Mouse (Mus musculus) ZHBTc4 (cell line): ENCODE results near the gene Fkbp2.

Experiments
- DNase-seq: peaks from one replicate; pipeline ENCODE4 v3.0.0-alpha.2; 2011; ENCODE audit warnings: low read depth, low spot score

Fkbp2 gene

DNA sequence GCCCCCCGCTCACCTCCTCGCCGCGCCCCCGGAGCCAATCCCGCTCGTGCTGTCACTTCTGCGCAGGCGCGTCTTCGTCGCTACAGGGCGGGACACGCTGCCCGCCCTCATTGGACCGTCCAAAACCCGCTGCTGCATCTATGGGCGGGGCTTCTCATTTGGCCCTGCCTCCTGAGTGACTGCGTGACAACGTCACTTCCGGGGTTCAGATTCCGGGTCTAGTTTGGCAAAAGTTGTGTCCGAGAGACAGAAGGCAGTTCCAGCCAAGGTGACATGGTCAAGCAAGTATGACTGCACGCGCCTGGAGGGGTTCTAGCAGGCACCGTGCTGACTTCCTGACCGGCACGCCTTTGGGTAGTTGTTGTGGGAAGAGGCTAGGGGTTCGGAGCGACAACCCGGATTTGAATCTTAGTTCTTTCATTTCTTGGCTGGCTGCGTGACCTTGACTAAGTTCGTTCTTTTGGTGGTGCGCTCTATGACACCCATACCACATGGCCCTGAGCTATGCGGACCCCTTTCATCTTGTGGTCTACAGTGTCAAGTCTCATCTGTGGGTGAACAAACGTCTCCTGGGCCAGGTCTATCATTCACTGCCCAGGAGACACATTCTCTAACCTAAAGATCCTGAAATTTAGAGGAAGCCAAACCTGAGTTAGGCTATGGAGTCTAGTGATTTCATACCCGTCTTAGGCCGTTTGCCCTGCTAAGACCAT is at the start of gene Fkbp2:
Gene Fkbp2, minus strand, starts transcription at position 121 of the 713 bp plus-strand sequence.
- peak; percentile 99 for DNase-seq

DNA sequence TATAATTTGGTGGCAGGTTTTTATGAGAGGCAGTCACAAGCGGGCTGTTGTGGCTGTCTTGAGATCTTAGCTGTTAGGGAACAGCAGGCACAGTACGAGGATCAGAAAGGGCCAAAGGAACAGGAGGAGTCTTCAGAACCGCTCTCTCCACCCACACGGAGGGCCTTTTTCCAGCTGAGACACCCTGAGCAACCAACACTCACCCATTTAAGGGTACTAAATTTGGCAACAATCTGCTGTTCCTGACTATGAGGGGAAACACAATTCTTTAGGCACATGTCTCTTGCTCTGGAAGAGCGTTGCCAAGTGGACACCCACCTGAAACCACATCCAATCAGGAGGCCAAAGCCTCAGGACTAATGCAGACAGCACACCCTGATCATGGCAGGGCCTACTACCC is 49.2 kb upstream of the Fkbp2 start:
- no peak for DNase-seq

DNA sequence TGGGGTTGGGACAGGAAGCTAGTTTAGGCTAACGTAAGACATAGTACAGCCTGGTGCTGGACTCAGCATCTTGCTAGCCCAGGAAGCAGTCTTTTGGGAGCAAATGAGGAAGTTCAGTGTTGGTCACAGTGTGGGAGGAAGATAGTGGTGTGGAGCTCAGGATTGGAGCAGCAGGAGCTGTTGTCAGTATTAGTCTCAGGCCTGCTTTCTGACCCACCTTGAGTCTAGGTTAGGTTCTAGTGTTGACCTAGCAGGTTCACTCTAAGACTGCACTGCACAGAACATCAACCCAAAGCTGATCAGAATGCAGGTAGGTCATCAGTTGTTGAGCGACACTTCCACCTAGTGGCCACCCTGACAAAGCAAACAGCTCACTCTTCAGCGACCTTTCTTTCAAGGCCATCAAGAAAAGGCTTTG is 39.9 kb upstream of the Fkbp2 start:
- DNase-seq, result peak; percentile 83

DNA sequence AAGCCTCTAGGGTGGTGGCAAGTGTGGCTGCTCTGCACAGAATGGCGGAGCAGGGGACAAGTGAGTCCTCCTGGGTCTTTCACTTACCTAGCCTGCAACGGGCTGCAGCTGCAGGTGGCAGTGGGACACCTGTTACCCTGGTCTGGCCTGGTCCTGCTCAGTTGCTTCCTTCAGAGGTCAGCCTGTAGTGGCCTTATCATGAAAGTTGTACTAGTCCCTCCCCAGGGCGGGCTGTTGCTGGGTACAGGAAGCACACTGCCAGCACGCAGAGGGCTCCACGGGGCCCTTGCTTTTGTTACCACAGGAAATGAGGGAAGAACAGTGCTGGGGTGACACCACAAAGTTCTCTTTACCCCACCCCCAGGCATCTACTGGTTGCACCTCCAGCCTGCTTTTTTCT is 38.9 kb upstream of the Fkbp2 start, which contains the start of gene Fermt3:
Gene Fermt3, minus strand, starts transcription at position 279 of the 400 bp plus-strand sequence.
- DNase-seq, result no peak

DNA sequence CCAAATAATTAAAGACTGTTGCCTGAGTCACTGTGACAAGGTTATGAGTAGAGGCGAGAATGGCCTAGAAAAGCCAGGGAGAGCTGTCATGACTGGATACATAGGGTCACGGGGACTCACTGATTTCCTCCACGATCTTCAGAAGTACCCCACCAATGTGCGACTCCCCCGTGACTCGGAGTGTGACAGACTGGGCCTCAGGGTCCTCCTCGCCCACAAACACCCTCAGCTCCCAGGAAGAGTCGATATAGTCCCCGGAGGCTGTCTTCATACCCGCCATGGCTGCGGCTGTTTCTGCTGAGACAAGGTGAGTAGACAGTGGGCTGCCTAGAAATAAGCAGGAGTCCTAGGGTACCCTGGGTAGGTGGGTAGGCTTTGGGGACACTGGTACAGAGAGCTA is 38.2 kb upstream of the Fkbp2 start:
- DNase-seq, result no peak

DNA sequence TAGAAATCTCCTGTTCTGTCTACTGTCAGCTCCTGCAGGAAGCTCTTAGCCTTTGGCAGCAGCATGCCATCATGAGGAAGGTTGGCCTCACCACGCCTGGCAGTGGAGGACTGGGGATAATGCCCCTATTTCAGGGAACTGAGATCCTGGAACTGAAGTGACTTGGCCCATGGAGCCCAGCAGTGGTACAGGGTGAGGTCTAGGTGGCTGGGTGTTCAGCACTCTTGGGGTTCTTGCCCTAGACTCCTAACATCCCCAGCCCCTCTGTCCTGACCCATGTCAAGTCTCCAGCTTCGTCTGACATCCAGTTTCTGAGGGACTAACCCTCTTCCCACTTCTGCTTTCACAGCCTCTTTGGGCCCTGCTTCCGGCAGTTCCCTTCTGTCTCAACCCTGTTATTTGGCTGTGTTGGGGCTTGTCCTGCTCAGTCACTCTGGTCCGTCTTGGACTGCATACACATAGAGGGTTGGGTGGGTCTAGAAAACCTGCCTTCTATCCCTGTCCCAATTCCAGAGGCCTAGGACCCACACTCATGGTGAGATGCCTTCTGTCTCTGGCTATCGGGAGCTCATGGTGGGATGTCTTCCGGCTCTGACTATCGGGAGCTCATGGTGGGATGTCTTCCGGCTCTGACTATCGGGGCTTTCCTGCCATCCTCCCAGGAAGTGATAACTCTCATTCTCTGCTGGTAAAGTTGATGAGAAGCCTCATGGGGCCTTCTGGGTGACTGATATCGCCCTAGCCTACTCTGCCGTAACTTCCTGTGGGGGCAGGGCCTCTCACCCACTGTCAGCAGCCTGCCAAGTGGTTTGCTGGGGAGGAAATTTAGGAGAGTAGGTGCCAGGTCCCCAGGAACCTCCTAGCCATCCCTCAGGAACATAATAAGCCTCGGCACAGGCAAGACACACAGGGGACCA is 37.5 kb upstream of the Fkbp2 start:
- DNase-seq, result no peak

DNA sequence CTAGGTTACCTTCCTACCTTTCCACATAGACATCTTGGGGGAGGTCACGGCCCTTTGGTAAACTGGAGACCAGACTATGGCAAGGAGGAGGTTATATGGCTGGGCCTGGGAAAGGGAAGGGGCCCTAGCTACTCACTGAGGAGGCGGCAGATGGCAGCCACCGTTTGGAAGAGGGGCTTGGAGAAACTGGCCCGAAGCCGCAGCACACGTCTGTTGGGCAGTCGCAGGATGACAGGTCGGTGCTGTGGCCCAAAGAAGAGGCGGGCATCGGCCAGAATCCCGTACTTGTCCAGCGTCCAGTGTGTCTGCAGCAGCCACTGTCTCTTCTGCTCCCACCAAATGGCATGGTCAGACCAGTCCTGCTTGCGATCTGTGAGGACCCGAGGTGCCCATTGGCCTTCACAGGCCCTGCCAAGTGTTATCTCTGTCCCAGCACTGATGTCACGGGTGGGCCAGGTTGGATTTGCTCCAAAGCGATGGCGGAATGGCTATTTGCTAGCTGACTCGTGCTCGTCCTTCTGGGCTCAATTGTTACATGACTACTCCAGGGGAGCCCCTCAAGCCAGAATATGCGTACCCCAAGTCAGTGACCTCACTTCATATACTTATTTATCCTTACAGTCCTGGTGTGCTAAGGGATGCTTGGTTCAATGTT is 34.3 kb upstream of the Fkbp2 start:
- no peak for DNase-seq

DNA sequence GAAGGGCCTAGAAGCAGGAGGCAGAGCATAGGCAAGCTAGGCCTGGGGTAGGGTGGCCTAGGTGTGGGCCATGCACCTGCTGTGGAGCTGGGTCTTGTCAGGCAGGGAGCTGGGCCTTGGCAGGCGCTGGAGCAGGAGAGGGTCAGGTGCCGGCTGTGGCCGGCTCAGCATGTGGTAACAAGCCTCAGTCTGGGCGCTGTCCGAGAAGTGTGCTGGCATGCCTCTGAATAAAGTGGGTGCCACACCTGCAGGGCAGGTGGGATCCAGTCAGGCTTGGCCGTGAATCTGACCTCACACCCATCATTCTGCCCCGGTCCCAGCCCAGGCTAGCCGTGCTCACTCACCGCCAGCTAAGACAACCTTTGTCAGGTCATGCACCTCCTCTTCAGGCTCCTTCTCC is 33.7 kb upstream of the Fkbp2 start:
- no peak for DNase-seq

DNA sequence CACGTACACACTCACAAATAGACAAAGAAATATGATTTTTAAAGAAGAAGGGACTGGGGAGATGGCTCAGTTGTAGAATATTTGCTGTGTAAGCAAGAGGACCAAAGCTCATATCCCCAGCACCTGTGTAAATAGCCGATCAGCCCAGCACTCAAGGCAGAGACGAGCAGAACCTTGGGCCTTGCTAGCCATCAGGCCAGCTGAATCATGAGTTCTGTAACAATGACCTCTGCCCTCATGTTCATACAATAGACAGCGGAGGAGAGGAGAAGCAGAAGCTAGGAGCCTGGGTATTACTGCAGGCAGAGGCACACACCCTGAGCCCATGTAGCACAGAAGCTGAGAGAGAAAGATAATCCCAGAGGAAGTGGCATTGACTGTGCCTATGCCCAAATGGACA is 32.1 kb upstream of the Fkbp2 start:
- DNase-seq, result no peak

DNA sequence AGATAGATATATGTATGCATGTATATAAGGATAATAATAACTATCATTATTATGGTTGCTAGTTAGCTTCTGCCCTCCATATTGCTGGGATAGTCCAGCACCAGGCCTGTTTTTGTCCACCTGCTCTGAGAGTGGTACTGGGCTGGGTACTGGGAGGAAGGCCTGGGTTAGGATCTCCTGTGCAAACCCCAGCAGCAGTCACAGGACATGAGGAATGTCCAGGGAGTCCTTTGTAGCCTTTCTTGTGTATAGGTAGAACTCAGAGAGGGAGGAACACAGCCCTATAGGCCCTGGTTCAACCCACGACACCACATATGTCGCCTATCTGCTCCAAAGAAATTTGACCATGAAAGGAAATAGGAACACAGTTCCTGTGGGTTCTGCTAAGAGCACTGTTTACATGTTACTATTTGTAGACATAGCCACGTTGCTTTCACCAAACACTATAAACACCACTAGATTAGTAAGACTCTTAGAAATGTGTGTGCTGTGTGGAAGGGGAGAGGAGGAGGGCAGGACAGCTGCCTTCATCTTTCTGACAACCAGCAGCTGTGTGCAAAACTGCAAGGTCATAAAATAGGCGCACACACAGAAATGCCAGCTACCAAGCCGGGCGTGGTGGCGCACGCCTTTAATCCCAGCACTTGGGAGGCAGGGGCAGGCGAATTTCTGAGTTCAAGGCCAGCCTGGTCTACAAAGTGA is 26.7 kb upstream of the Fkbp2 start:
- no peak for DNase-seq

DNA sequence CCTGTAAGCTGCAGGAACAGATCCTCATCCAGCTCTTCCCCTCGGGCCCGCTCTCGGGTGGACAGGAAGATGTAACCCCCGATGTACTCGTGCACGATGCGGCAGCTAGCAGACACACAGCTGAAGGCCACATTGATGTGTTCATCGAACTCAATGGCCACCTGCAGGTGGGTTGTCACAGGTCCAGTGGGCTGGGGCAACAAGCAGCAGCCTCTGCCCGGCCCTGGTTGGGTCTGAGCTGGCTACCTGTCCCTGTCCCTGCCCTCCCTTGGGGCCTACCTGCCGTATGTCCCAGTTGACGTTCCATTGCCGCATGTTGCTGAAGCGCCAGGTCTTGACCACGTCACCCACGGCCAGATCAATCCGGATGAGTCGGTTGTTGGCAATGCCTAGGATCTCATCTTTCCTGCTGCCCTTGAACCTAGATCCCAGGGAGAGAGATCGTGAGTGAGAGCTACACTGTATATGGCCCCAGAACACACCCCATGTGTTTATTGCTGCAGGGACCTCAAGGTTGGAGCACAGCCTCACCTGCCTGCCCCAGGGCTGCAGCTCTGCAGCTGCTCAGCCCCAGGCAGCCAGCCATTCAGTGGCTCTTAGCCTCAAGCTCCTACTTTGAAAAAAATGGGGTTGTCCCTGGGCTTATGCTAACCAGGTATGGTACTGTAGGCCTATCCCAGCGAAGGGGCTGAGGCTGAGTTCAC is 19.2 kb upstream of the Fkbp2 start:
- peak; percentile 56 for DNase-seq

DNA sequence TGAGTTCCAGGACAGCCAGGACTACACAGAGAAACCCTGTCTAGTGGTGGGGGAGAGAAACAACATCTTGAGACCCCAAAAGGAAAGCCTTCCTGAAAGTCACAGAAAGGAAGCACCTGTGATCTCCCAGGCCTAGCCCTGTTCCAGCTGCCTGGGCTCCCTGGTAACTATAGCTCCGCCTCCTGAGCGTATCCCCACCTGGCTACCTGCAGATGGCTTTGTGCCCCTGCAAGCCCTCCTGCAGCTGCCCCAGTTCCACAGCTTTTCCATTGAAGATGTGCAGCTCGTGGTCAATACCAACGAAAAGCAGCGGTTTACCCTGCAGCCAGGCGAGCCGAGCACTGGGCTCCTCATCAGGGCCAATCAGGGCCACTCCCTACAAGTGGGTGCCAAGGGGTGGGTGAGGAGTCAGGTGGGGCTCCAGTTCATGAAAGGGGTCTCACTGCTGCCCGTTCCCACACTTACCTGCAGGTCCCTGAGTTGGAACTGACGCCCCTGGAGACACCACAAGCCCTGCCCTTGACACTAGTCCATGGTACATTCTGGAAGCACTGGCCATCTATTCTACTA is 17.5 kb upstream of the Fkbp2 start:
- DNase-seq, result no peak

DNA sequence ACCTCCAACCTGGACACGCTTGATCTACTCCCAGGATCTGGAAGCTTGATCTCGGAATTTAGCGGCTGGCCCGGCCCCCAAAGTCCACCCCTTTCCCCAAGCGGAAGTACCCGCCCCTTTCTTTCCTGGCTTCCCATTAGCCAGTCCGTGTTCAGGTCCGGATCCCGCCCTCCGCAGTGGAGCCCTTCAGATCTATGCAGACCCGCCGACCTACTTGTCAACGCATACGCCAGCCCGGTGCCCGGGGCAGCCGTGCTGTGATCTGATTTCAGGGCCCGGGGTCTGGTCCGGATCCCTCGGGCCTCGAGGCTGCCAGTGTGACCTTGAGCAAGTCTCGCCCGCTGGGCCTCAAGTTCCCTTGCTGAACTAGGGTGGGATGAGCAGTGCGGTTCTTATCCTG is 15.7 kb upstream of the Fkbp2 start, which contains the start of the genes Nudt22 and Trpt1:
Gene Nudt22, minus strand, starts transcription at position 112 of the 400 bp plus-strand sequence.
Gene Trpt1, plus strand, starts transcription at position 126 of the 400 bp plus-strand sequence.
- peak; percentile 96 for DNase-seq

DNA sequence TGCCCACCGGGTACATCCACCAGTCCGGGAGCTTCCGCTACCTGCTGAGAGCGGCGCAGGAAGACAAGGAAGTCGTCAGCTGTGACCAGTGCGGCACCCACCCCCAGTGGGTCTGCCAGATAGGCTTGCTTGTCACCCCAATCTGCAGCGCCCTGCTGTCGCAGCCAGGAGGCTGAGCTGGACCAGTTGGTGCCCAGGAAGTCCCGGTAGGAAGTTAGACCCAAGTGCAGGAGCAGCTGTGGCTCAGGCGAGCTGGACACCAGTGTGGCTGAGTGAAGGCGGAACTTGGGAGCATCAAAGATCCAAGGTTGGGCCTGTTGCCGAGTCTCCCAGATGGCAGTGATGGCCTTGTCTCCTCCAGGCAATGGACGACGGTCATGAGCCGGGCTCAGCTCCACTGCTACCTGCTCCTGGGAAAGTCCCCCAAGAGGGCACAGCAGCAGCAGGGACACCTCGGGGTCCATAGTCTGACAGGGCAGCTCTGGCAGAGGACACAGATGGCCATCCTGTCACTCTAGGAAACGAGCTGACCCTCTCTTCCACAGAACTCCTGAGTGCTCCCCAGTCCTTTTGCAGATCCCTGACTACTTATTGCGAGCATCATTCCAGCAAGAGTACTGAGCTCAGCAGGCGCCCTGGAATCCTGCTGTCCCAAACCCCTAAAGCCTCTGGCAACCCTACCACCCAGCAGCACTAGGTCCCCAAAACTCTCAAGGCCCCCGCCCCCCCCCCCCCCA is 15.1 kb upstream of the Fkbp2 start:
- DNase-seq, result no peak

DNA sequence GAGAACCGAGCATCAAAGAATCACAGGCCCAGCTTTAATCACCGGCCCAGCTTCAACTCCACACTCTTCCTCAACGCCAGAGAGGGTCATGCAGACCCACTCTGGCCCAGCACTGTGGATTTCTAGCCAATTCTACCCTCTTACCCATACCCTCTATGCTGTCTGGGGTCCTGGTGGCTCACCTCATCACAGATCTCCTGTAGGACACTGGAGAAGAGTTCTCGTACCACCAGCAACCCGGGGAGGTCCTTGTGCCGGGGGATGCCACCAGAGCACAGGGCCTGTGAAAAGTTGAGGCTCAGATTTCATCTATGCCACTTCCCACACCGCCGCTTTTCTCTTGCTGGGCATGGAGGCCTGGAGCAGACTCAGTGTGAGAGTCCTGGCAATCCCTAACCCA is 14.2 kb upstream of the Fkbp2 start:
- no peak for DNase-seq

DNA sequence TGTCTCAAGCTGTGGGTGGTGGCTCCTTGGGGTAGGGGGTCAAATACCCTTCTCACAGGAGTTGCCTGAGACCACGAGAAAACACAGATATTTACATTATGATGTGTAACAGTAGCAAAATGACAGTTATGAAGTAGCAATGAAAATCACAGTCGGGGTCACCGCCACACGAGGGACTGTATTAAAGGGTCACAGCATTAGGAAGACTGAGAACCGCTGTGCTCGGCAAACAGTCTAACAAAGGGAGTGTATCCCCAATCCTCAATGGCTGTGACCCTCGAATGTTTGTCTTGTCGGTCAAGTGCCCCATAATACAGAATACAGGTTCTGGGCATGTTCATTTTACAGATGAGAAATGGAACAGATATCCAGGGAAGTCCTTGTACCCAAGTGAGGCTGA is 13.7 kb upstream of the Fkbp2 start:
- DNase-seq, result no peak

DNA sequence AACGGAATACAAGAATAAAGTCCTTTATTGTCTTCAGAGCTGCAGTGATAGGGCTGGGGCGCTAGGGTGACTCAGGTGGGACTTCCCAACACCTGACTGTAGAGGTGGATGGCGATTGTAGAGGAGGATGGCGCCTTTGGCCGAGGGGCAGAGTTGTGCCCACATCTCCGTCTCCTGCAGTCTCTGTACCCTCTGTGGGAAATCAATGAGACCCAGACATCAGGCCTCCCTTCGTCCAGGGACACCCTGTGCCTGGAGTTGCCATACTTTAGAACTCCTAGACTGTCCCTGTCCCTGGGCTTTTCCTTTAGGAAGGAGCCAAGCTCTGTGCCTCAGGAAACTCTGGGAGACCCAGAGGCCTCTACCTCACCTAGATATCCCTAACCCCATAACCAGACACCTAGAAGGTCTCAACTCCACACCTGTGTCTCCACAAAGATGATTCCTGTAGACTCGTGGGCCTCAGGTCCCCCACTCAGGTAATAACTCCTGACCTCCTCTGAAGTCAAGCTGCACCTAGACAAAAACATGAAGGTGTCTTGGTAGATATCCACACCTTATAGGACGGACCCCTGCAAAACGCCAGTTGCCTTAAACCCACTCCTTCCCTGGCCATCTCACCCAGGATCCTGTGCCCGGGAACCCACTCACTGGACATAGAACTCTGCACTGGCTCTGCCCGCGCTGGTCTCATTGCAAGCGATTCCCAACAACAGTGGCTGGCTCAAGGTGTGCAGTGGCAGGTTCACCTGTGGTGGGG is 12.9 kb upstream of the Fkbp2 start:
- no peak for DNase-seq

DNA sequence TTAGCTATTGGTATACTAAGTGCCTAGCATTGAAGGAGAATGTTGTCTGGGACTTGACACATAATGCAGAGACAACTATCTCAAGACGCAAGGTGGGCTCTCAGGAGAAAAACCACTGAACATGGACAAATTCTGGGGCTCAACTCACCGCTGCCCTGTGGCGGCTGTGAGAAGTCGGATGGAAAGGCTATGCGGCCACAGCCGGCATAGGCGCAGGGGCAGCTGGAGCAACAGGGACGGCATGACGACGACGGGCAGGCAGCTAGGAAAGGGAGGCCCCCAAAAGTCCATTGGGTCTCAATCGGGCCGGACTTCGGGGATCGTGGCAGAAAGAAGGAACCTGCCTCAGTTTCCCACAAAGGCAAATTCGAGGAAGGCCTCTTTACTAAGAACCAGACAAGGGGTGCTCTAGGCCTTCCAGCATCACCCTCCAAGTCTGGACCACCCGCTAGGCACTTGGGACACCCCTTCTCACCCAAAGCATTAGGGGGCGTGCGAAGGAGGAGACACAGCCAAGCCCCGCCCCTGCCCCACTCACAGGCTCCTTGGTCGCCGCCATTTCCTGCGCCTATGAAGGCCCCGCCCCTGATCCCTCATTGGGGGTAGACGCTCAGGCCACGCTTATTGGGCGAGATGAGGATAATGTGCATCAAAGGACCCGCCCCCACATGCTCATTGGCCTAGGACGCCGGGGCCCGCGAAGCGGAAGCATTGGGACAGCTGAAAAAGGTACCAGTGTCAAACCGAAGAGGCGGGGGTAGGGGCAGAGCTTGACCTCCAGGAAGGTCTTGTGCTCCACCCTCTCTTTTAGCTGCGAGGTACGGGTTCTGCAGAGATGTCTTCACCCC is 11.9 kb upstream of the Fkbp2 start, which contains the start of gene Dnajc4:
Gene Dnajc4, minus strand, starts transcription at position 562 of the 848 bp plus-strand sequence.
- DNase-seq, result peak; percentile 99
